Mouse (Mus musculus) stomach, embryonic 16.5 days (tissue): Measurements from ENCODE around the gene Hoxa7. TPM values are rescaled to one million over a fixed set of nuclear protein-coding genes. Genes with fewer than 3 reads are reported as not detected.

Experiments used
- ATAC-seq: fragments of 200-750 bp; cut with Nextera tagmentation; 2 replicates; pipeline ENCODE4 v1.8.0; 2017; ENCODE audit warnings: moderate number of reproducible peaks, moderate TSS enrichment; ENCODE audit not compliant: insufficient read depth, low FRiP score
- H3K27ac ChIP-seq: fragments of 300-500 bp; sonication (generic); 2 replicates; pipeline ENCODE4 v1.5.1; 2014; ENCODE audit warnings: low read length
- H3K27me3 ChIP-seq: fragments of 300-500 bp; sonication (generic); 2 replicates; pipeline ENCODE4 v1.6.1; 2014; ENCODE audit warnings: low read length, control low read depth, mixed read lengths; ENCODE audit not compliant: control insufficient read depth, insufficient read depth
- H3K36me3 ChIP-seq: fragments of 300-500 bp; sonication (generic); 2 replicates; pipeline ENCODE4 v1.6.1; 2014; ENCODE audit warnings: low read length; ENCODE audit not compliant: control insufficient read depth, insufficient read depth
- H3K4me1 ChIP-seq: fragments of 300-500 bp; sonication (generic); 2 replicates; pipeline ENCODE4 v1.6.1; 2014; ENCODE audit warnings: low read length, control low read depth, mixed read lengths; ENCODE audit not compliant: control insufficient read depth, insufficient read depth
- H3K4me2 ChIP-seq: fragments of 300-500 bp; sonication (generic); 2 replicates; pipeline ENCODE4 v1.6.1; 2014; ENCODE audit warnings: low read depth, low read length, mixed read lengths
- H3K4me3 ChIP-seq: fragments of 300-500 bp; sonication (generic); replicated peaks from 2 replicates; pipeline ENCODE4 v1.5.1; 2014; ENCODE audit warnings: mild to moderate bottlenecking, low read length
- H3K9ac ChIP-seq: fragments of 300-500 bp; sonication (generic); 2 replicates; pipeline ENCODE4 v1.6.1; 2014; ENCODE audit warnings: low read length
- H3K9me3 ChIP-seq: fragments of 300-500 bp; sonication (generic); replicated peaks from 2 replicates; pipeline ENCODE4 v1.6.1; 2016; ENCODE audit warnings: low read length, control low read depth; ENCODE audit not compliant: control insufficient read depth
- WGBS: fragments of 180-500 bp; shearing (Covaris S2); extraction: QIAGEN DNeasy Blood & Tissue Kit; methylation state at CpG from one replicate; pipeline ENCODE4 v1.1.7; 2014; 5-methylcytosine and 5-hydroxymethylcytosine counted together
- polyA plus RNA-seq: library from polyadenylated mRNA; unstranded; fragments of >200 nt; fragmentation: Nextera tagmentation; extraction: Ambion mirVana; gene quantifications from 2 replicates; pipeline ENCODE4 v1.2.1, GENCODE M21; 2015

Hoxa7 gene
- polyA plus RNA-seq, 1 experiment from 2014 or later = 10.8 TPM

GRCm38 (mm10) chr6:52205221-52205620 is 16.4 kb downstream of the Hoxa7 start:
- peak overlapping the region; percentile 70 for H3K27ac ChIP-seq
- H3K4me1 ChIP-seq = peaks cover 4% of the 10 kb centered on the region; the same call in 1 of the 2 replicates
- peaks cover 42% of the 10 kb centered on the region for H3K27me3 ChIP-seq
- H3K4me2 ChIP-seq = peak overlapping the region; percentile 84
- H3K4me3 ChIP-seq = peak overlapping the region; percentile 71
- 13% methylated on average over 14 of the region's 14 CpGs for WGBS
- ATAC-seq = no peak
- no peaks in the 10 kb centered on the region for H3K36me3 ChIP-seq
- peak overlapping the region; percentile 73 for H3K9ac ChIP-seq
- no peaks in the 10 kb centered on the region for H3K9me3 ChIP-seq

GRCm38 (mm10) chr6:52204050-52204752 is 17.5 kb downstream of the Hoxa7 start, which contains the start of gene Hoxa5:
Hoxa5 (minus strand) TSS chr6:52204587.
- Histone ChIP-seq H3K36me3 (no peaks in the 10 kb centered on the region), H3K27ac (peak within 1 kb of the TSS; percentile 72), H3K4me2 (peak within 1 kb of the TSS; percentile 84), H3K4me3 (peak within 1 kb of the TSS; percentile 71), H3K4me1 (peaks cover 4% of the 10 kb centered on the region; the same call in 1 of the 2 replicates), H3K27me3 (peaks cover 38% of the 10 kb centered on the region), H3K9ac (peak within 1 kb of the TSS; percentile 88), H3K9me3 (no peaks in the 10 kb centered on the region)
- peak; percentile 89 for ATAC-seq
- under 1% methylated on average over 65 of the region's 65 CpGs for WGBS

GRCm38 (mm10) chr6:52203371-52204049 is 18.1 kb downstream of the Hoxa7 start:
- Histone ChIP-seq H3K9me3 (no peaks in the 10 kb centered on the region), H3K4me2 (peak overlapping the region; percentile 84), H3K36me3 (no peaks in the 10 kb centered on the region), H3K27ac (peak overlapping the region; percentile 72), H3K27me3 (peaks cover 31% of the 10 kb centered on the region), H3K9ac (peak overlapping the region; percentile 88), H3K4me3 (peak overlapping the region; percentile 71), H3K4me1 (peaks cover 4% of the 10 kb centered on the region; the same call in 1 of the 2 replicates)
- 2% methylated on average over 46 of the region's 46 CpGs for WGBS
- ATAC-seq = no peak; the same call in 1 of the 2 replicates

- H3K9me3 ChIP-seq = no peaks in the 10 kb centered on the region
- peak overlapping the region; percentile 88 for H3K9ac ChIP-seq
- peak overlapping the region; percentile 71 for H3K4me3 ChIP-seq
- H3K27ac ChIP-seq = peak overlapping the region; percentile 72
- peaks cover 4% of the 10 kb centered on the region; the same call in 1 of the 2 replicates for H3K4me1 ChIP-seq
- H3K4me2 ChIP-seq = peak overlapping the region; percentile 84
- WGBS = 2% methylated on average over 10 of the region's 10 CpGs
- H3K27me3 ChIP-seq = peaks cover 27% of the 10 kb centered on the region
- no peak for ATAC-seq
- no peaks in the 10 kb centered on the region for H3K36me3 ChIP-seq
Observed at GRCm38 (mm10) chr6:52203121-52203370, 18.6 kb downstream of the Hoxa7 start.

GRCm38 (mm10) chr6:52202362-52203120 is 19.1 kb downstream of the Hoxa7 start:
- Histone ChIP-seq H3K4me2 (peak overlapping the region; percentile 84), H3K36me3 (no peaks in the 10 kb centered on the region), H3K27me3 (peaks cover 24% of the 10 kb centered on the region), H3K27ac (peak overlapping the region; percentile 72), H3K9me3 (no peaks in the 10 kb centered on the region), H3K4me1 (peaks cover 6% of the 10 kb centered on the region; the same call in 1 of the 2 replicates), H3K4me3 (peak overlapping the region; percentile 71), H3K9ac (peak overlapping the region; percentile 88)
- WGBS = 14% methylated on average over 22 of the region's 22 CpGs
- no peak for ATAC-seq

- Histone ChIP-seq H3K27ac (peak overlapping the region; percentile 84), H3K9ac (peak overlapping the region; percentile 71), H3K9me3 (no peaks in the 10 kb centered on the region), H3K27me3 (peaks cover 16% of the 10 kb centered on the region), H3K4me2 (peak overlapping the region; percentile 84), H3K4me3 (peak overlapping the region; percentile 71), H3K4me1 (peaks cover 14% of the 10 kb centered on the region), H3K36me3 (no peaks in the 10 kb centered on the region)
- no peak for ATAC-seq
- 42% methylated on average over 1 of the region's 1 CpGs for whole genome bisulfite sequencing
Observed at GRCm38 (mm10) chr6:52201269-52201668, 20.4 kb downstream of the Hoxa7 start.

GRCm38 (mm10) chr6:52200751-52201250 is 20.9 kb downstream of the Hoxa7 start:
- Histone ChIP-seq H3K9me3 (no peaks in the 10 kb centered on the region), H3K9ac (peak overlapping the region; percentile 71), H3K27me3 (peaks cover 13% of the 10 kb centered on the region), H3K36me3 (no peaks in the 10 kb centered on the region), H3K4me3 (peak overlapping the region; percentile 71), H3K27ac (peak overlapping the region; percentile 84), H3K4me1 (peaks cover 18% of the 10 kb centered on the region), H3K4me2 (peak overlapping the region; percentile 84)
- ATAC-seq = no peak
- WGBS = 36% methylated on average over 10 of the region's 10 CpGs

GRCm38 (mm10) chr6:52200073-52200750 is 21.4 kb downstream of the Hoxa7 start:
- H3K4me2 ChIP-seq = peak overlapping the region; percentile 84
- peak overlapping the region; percentile 84 for H3K27ac ChIP-seq
- no peaks in the 10 kb centered on the region for H3K36me3 ChIP-seq
- peak overlapping the region; percentile 71 for H3K4me3 ChIP-seq
- H3K4me1 ChIP-seq = peaks cover 18% of the 10 kb centered on the region
- H3K9me3 ChIP-seq = no peaks in the 10 kb centered on the region
- no peak for ATAC-seq
- H3K27me3 ChIP-seq = peaks cover 8% of the 10 kb centered on the region; the same call in 1 of the 2 replicates
- 20% methylated on average over 30 of the region's 30 CpGs for WGBS
- peak overlapping the region; percentile 71 for H3K9ac ChIP-seq
